Mouse (Mus musculus) CH12.LX (cell line): ENCODE measurements at regions not wholly inside any gene's neighbourhood (a gene's known extent, or its start where the extent isn't known, plus 50 kb on each side); places are given as distances from the start of the nearest gene placed in this dataset.

Experiments used
- CTCF ChIP-seq, 2 experiments: IDR thresholded peaks in 1 of 2; conservative IDR thresholded peaks in 1 of 2; 2 replicates each; pipeline ENCODE4 v1.5.1; 2011 to 2012; ENCODE audit warnings: low read depth in 2 of 2, low read length in 2 of 2, improper control_type of control experiment in 1 of 2, inconsistent platforms in 1 of 2, mild to moderate bottlenecking in 1 of 2, moderate library complexity in 1 of 2
- EP300 ChIP-seq: IDR thresholded peaks from 2 replicates; pipeline ENCODE4 v1.6.1; 2011; ENCODE audit warnings: low read length, improper control_type of control experiment
- ETS1 ChIP-seq: conservative IDR thresholded peaks from 2 replicates; pipeline ENCODE4 v1.6.1; 2012; ENCODE audit warnings: low read depth, mild to moderate bottlenecking, inconsistent platforms, low read length, improper control_type of control experiment, moderate library complexity
- HCFC1 ChIP-seq: IDR thresholded peaks from 2 replicates; pipeline ENCODE4 v1.6.1; 2012; ENCODE audit warnings: low read depth, mild to moderate bottlenecking, inconsistent platforms, low read length, improper control_type of control experiment
- IRF4 ChIP-seq: IDR thresholded peaks from 2 replicates; pipeline ENCODE4 v1.6.1; 2014; ENCODE audit warnings: low read depth, mild to moderate bottlenecking, inconsistent platforms, low read length, improper control_type of control experiment
- MEF2A ChIP-seq: IDR thresholded peaks from 2 replicates; pipeline ENCODE4 v1.6.1; 2014; ENCODE audit warnings: low read depth, mild to moderate bottlenecking, inconsistent platforms, low read length, improper control_type of control experiment, borderline replicate concordance
- NRF1 ChIP-seq: IDR thresholded peaks from 2 replicates; pipeline ENCODE4 v1.6.1; 2014; ENCODE audit warnings: low read depth, mild to moderate bottlenecking, inconsistent platforms, low read length, improper control_type of control experiment, moderate library complexity
- RCOR1 ChIP-seq: conservative IDR thresholded peaks from 2 replicates; pipeline ENCODE4 v1.6.1; 2012; ENCODE audit warnings: low read depth, mild to moderate bottlenecking, inconsistent platforms, low read length, improper control_type of control experiment
- SMC3 ChIP-seq: IDR thresholded peaks from 2 replicates; pipeline ENCODE4 v1.6.1; 2011; ENCODE audit warnings: low read depth, low read length, improper control_type of control experiment
- ZC3H11A ChIP-seq: IDR thresholded peaks from 2 replicates; pipeline ENCODE4 v1.6.1; 2012; ENCODE audit warnings: low read depth, mild to moderate bottlenecking, inconsistent platforms, low read length, improper control_type of control experiment
- ZMIZ1 ChIP-seq: IDR thresholded peaks from 2 replicates; pipeline ENCODE4 v1.6.1; 2012; ENCODE audit warnings: low read depth, mild to moderate bottlenecking, inconsistent platforms, low read length, improper control_type of control experiment

DNA sequence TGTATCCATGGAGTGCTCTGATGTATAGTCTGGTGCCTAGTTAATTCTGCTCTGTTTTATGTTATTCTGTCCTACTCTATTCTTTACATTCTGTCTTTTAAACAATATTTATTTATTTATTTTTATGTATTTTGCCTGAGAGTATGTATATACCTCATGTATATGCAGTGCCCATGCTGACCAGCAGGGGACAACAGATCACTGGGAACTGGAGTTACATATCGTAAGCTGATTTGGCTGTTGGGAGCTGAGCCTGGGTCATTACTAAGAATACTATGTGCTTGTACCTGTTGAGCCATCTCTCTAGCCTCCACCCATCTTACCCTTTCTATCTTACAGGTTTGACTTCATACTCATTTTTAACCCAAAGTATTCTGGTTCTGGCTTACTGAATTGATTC lies 251.8 kb downstream of the Sec16b start:
- no peak for TF ChIP-seq IRF4
- TF ChIP-seq ZMIZ1 = no peak
- no peak for TF ChIP-seq NRF1
- TF ChIP-seq EP300 = no peak
- no peak for TF ChIP-seq HCFC1
- TF ChIP-seq SMC3 = peak; percentile 24; the same call in 1 of the 2 replicates
- TF ChIP-seq ETS1 = no peak
- peak; percentile 36 to 44; a peak in 3 of 4 replicates for TF ChIP-seq CTCF (conservative IDR thresholded peaks at IDR 0.05 in 1 of 2, IDR thresholded peaks at IDR 0.05 in 1 of 2; ENCODE audit: low read depth in 2 of 2, low read length in 2 of 2)
- no peak for TF ChIP-seq MEF2A
- TF ChIP-seq RCOR1 = no peak
- no peak for TF ChIP-seq ZC3H11A
